Mouse (Mus musculus) adipocyte (in vitro differentiated cells): ENCODE measurements at regions not wholly inside any gene's neighbourhood (a gene's known extent, or its start where the extent isn't known, plus 50 kb on each side); places are given as distances from the start of the nearest gene placed in this dataset.
A peak's percentile ranks its signal among the peaks of the same experiment; 100 is the strongest.

Experiments used
- DNase-seq: peaks from one replicate; pipeline ENCODE4 v3.0.0-alpha.2; 2016; ENCODE audit warnings: low spot score

- DNase-seq: no peak
Measured at GRCm38 (mm10) chr4:28523343-28523742, 289.6 kb upstream of the Epha7 start.

GRCm38 (mm10) chr4:28542218-28542617 is 270.7 kb upstream of the Epha7 start:
- DNase-seq: peak; percentile 38

GRCm38 (mm10) chr4:28542696-28543328 is 270.1 kb upstream of the Epha7 start:
- no peak for DNase-seq

GRCm38 (mm10) chr4:28548231-28548836 is 264.6 kb upstream of the Epha7 start:
- no peak for DNase-seq

- DNase-seq: peak; percentile 14
Measured at GRCm38 (mm10) chr4:28571092-28571770, 241.7 kb upstream of the Epha7 start.

- DNase-seq: peak; percentile 7
Measured at GRCm38 (mm10) chr4:28588745-28589530, 224.0 kb upstream of the Epha7 start.
